Mouse (Mus musculus): ENCODE results near the gene Myo16.

GRCm38 (mm10) chr8:10358711-10359110 is 205.0 kb downstream of the Myo16 start:
- TF ChIP-seq POLR2A (IDR thresholded peaks at IDR 0.05; ENCODE audit: low read depth, low read length): no peak
- TF ChIP-seq CTCF (IDR thresholded peaks at IDR 0.05; ENCODE audit: extremely low read depth, insufficient read length, insufficient replicate concordance, low read depth, low read length): no peak

Measured in small intestine, adult 2 months (tissue).